Comparison of ENCODE assay signal across 9 mouse cellular contexts in the genomic region with DNA sequence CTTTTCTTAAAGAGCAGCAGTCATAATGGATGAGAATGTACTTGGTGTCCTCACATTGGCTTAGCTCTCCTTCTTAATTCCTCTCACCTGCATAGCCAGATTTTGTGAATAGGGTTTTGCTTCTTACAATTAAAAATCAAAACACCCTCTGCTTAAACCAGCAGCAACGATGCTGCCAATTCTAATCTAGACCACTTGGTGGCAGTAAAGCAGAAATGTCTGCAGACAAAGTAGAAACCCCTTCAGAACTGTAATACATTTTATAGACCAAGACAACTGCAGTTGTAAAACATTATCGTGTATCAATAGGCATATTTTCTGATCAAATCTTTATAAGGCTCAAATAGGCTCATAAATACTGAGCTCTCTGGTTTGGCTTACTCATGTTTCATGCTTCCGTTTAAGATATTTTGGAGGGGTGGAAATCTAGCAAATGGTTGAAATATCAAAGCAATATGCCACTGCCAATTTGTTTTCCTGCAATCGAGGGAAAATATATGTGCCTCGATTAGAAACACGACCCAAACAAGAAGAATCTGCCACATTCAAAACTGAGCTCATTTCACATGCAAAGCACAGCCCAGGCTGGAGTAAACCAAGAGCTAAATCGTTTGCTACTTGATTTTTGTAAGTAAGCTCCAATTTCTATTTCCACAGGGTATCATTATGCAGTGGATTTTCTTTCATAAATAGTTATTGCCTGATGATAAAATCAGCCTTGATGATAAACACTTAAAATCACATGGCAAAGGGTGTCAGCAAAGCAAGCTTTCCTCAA. TPM values are rescaled to one million over a fixed set of nuclear protein-coding genes. Genes with fewer than 3 reads are reported as not detected.
A peak's percentile ranks its signal among the peaks of the same experiment; 100 is the strongest.
DNase-seq lines count a peak whose midpoint lies in the region; ATAC-seq and TF ChIP-seq lines count a peak whose summit lies in the region.
"Had no signal": no experiment of that assay in that cellular context is flagged by ENCODE, and none has a peak within 500 bp of the region (broad histone marks: within the 10 kb centered on the region; RNA-seq: fewer than 3 reads in every experiment).

No protein-coding gene starts in this region.

- DNase-seq in hindbrain, embryonic 14.5 days (ENCODE audit: low spot score): peak; percentile 81
- DNase-seq in adipocyte (ENCODE audit: low spot score): peak; percentile 22
- peak; percentile 37 to 49 for DNase-seq in left cerebral cortex, adult 2 months (ENCODE audit: extremely low spot score in 1 of 2, low spot score in 2 of 2)
- DNase-seq in right cerebral cortex, adult 18-20 months: peak; percentile 39
- no peak for DNase-seq in yolk sac, embryonic 10.5 days (ENCODE audit: low spot score)

- no peak overlapping the region for H3K27ac ChIP-seq in hindbrain, embryonic 14.5 days
- H3K27ac ChIP-seq in hindbrain, embryonic 12.5 days: no peak overlapping the region
- no peak overlapping the region; the same call in 1 of the 2 replicates for H3K27ac ChIP-seq in forebrain, embryonic 15.5 days (replicated peaks)
- no peak overlapping the region for H3K27ac ChIP-seq in left cerebral cortex, adult 2 months
- H3K27ac ChIP-seq in heart, embryonic 12.5 days (ENCODE audit: poor library complexity, severe bottlenecking): no peak overlapping the region

- H3K27me3 ChIP-seq in hindbrain, embryonic 14.5 days (ENCODE audit: control insufficient read depth, insufficient read depth, low read length): no peaks in the 10 kb centered on the region
- H3K27me3 ChIP-seq in hindbrain, embryonic 12.5 days: no peaks in the 10 kb centered on the region
- H3K27me3 ChIP-seq in forebrain, embryonic 15.5 days: no peaks in the 10 kb centered on the region
- no peaks in the 10 kb centered on the region for H3K27me3 ChIP-seq in heart, embryonic 12.5 days (replicated peaks)

- H3K4me1 ChIP-seq in hindbrain, embryonic 14.5 days (replicated peaks; ENCODE audit: control insufficient read depth, insufficient read depth, low read length): 0 out of 2 replicates have a peak, but pooled peaks cover 3% of the 10 kb centered on the region
- no peaks in the 10 kb centered on the region for H3K4me1 ChIP-seq in hindbrain, embryonic 12.5 days
- peaks cover 17% of the 10 kb centered on the region for H3K4me1 ChIP-seq in forebrain, embryonic 15.5 days
- no peaks in the 10 kb centered on the region for H3K4me1 ChIP-seq in heart, embryonic 12.5 days (replicated peaks)

- no peaks in the 10 kb centered on the region for H3K9me3 ChIP-seq in hindbrain, embryonic 14.5 days (ENCODE audit: control insufficient read depth, low read length)
- H3K9me3 ChIP-seq in hindbrain, embryonic 12.5 days (replicated peaks): no peaks in the 10 kb centered on the region
- no peaks in the 10 kb centered on the region for H3K9me3 ChIP-seq in forebrain, embryonic 15.5 days
- H3K9me3 ChIP-seq in heart, embryonic 12.5 days (replicated peaks): no peaks in the 10 kb centered on the region

- no peak overlapping the region for H3K9ac ChIP-seq in hindbrain, embryonic 14.5 days
- no peak overlapping the region for H3K9ac ChIP-seq in hindbrain, embryonic 12.5 days
- no peak overlapping the region for H3K9ac ChIP-seq in forebrain, embryonic 15.5 days (replicated peaks)
- no peak overlapping the region for H3K9ac ChIP-seq in heart, embryonic 12.5 days

- no peak overlapping the region for H3K4me2 ChIP-seq in hindbrain, embryonic 14.5 days (replicated peaks)
- no peak overlapping the region for H3K4me2 ChIP-seq in hindbrain, embryonic 12.5 days (replicated peaks)
- no peak overlapping the region for H3K4me2 ChIP-seq in forebrain, embryonic 15.5 days (replicated peaks)
- H3K4me2 ChIP-seq in heart, embryonic 12.5 days: no peak overlapping the region

- H3K36me3 ChIP-seq in hindbrain, embryonic 14.5 days (replicated peaks; ENCODE audit: control insufficient read depth, insufficient read depth): no peaks in the 10 kb centered on the region
- no peaks in the 10 kb centered on the region for H3K36me3 ChIP-seq in hindbrain, embryonic 12.5 days
- no peaks in the 10 kb centered on the region for H3K36me3 ChIP-seq in forebrain, embryonic 15.5 days
- H3K36me3 ChIP-seq in heart, embryonic 12.5 days: no peaks in the 10 kb centered on the region

- peak; percentile 81 for TF ChIP-seq CTCF in left cerebral cortex, adult 2 months (IDR thresholded peaks at IDR 0.05)

- intact Hi-C loops in left cerebral cortex, adult 2 months (cut with DNase I): loop anchor here (5.0 to 10.0 kb wide), 2 partner anchors 82 to 945 kb away; no protein-coding TSS in a partner anchor

- ATAC-seq in hindbrain, embryonic 14.5 days (ENCODE audit: low FRiP score): no peak
- no peak for ATAC-seq in hindbrain, embryonic 12.5 days (ENCODE audit: low FRiP score)
- peak; percentile 57; the same call in 1 of the 2 replicates for ATAC-seq in forebrain, embryonic 15.5 days (replicated peaks)
- ATAC-seq in heart, embryonic 12.5 days (ENCODE audit: insufficient number of reproducible peaks, low FRiP score): no peak

- 40% methylated on average over 7 of the region's 7 CpGs for WGBS in hindbrain, embryonic 14.5 days
- 46% methylated on average over 7 of the region's 7 CpGs for WGBS in hindbrain, embryonic 12.5 days
- 25% methylated on average over 7 of the region's 7 CpGs for WGBS in forebrain, embryonic 15.5 days
- 40% methylated on average over 7 of the region's 7 CpGs for WGBS in heart, embryonic 12.5 days

- no peak overlapping the region for H3K4me3 ChIP-seq in hindbrain, embryonic 14.5 days (replicated peaks; ENCODE audit: low read length)
- no peak overlapping the region for H3K4me3 ChIP-seq in hindbrain, embryonic 12.5 days
- no peak overlapping the region for H3K4me3 ChIP-seq in forebrain, embryonic 15.5 days
- no peak overlapping the region for H3K4me3 ChIP-seq in left cerebral cortex, adult 2 months
- H3K4me3 ChIP-seq in heart, embryonic 12.5 days: no peak overlapping the region

RNA-seq across cellular contexts. Expression of a gene that starts 14.6 kb away (rescaled TPM):
- not detected in 2 replicates for polyA plus RNA-seq in hindbrain, embryonic 14.5 days (2014; fragmentation: Nextera tagmentation; extraction: Ambion mirVana)
- polyA plus RNA-seq in hindbrain, embryonic 12.5 days (2016; fragmentation: Nextera tagmentation; extraction: Ambion mirVana): 0.10 TPM in 1 of 2 replicates, not detected in the other
- not detected in 2 replicates for polyA plus RNA-seq in forebrain, embryonic 15.5 days (2015; fragmentation: Nextera tagmentation; extraction: Ambion mirVana)
- total RNA-seq in left cerebral cortex, adult 2 months (2021): not detected
- polyA plus RNA-seq in heart, embryonic 12.5 days (2016; fragmentation: Nextera tagmentation; extraction: Ambion mirVana): not detected in 2 replicates
- total RNA-seq: hematopoietic stem cell, adult 5-6 weeks had no signal
